Mouse (Mus musculus) left cerebral cortex, postnatal 10 days (tissue): Measurements from ENCODE around the gene Ppme1. TPM values are rescaled to one million over a fixed set of nuclear protein-coding genes. Genes with fewer than 3 reads are reported as not detected.

ENCODE experiments used
- DNase-seq, 2 experiments: peaks; one replicate each; pipeline ENCODE4 v3.0.0; 2021 to 2022; ENCODE audit warnings: low spot score in 2 of 2, mixed read lengths in 1 of 2; ENCODE audit errors: extremely low spot score in 1 of 2
- intact Hi-C: fragments of 180-260 bp; cut with DNase I; formaldehyde crosslinking; loops from one replicate; pipeline ENCODE4 v1.15.1; 2025
- total RNA-seq, 2 experiments: library from RNA; stranded (reverse); gene quantifications; 2 replicates each; pipeline ENCODE4 v1.2.3; 2021

Ppme1 gene
- total RNA-seq, 2 experiments from 2014 or later, result 125 to 131 TPM

DNA sequence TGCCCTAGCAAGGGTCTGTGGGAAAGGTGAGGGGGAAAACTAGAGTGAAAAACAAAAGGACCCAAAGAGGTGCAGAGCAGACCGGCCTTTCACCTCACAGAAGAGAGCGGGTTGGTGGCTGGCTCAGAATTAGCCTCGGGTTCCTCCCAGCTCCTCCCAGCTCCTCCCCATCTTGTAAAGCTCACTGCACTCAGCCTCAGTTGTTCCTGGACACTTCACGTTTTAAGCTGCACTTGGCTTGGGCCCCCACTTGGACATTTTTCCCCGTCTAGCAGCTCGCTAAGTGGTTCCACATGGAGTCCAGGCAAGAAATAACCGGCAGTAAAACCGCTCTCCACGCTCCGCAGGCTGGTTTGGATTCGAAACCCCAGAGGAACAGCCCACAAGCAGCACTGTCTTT is 83.5 kb downstream of the Ppme1 start:
- no peak for DNase-seq
- intact Hi-C loops, result no loop called here

GRCm38 (mm10) chr7:100287748-100288578 is 84.1 kb downstream of the Ppme1 start:
- intact Hi-C loops, result no loop called here
- peak in 1 of 2 experiments; percentile 72 for DNase-seq

DNA sequence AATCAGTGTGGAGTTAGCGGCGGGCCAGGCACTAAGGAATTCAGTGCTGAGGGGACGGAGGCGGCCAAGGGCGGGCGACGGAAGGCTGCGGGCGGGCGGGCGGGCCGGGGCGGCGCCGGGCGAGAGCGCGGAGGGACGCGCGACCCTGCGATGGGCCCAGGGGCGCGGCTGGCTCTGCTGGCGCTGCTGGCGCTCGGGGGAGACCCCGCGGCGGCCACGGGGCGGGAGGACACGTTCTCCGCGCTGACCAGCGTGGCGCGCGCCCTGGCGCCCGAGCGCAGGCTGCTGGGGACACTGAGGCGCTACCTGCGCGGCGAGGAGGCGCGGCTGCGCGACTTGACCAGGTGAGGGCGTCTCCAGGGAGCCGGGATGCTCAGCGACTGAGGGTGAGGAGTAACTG is 86.7 kb downstream of the Ppme1 start, which contains the start of gene P4ha3:
P4ha3 (plus strand) TSS at position 138 of the 400 bp plus-strand sequence.
- intact Hi-C loops, result no loop called here
- DNase-seq, result peak in 1 of 2 experiments; percentile 46

GRCm38 (mm10) chr7:100283298-100283697 is 88.8 kb downstream of the Ppme1 start:
- no peak for DNase-seq
- intact Hi-C loops, result no loop called here

DNA sequence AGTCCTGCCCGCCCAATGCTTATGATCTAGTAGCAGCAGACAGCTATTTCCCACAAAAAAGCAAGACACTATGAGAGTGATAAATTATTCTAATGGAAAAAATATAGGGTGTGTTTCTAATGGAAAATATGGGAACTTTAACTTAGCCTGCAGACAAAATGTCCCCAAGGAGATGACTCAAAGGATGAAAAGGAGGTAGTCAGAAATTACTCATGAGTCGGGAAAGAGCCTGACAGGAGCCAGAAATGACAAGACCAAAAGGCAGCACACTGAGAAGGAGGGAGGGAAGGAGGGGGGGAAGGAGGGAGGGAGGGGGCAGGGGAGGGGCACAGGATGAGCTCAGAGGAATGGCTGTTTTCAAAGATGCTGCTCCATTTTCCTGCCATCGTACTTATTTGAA is 90.5 kb downstream of the Ppme1 start:
- DNase-seq, result no peak
- intact Hi-C loops, result no loop called here

GRCm38 (mm10) chr7:100279803-100280202 is 92.3 kb downstream of the Ppme1 start:
- intact Hi-C loops, result loop anchor here (2.0 kb wide), 1 partner anchor 45 kb away; no protein-coding TSS in a partner anchor
- no peak for DNase-seq

Other genes starting within 250 kb of the Ppme1 start
- gene Lipt2, start 213.0 kb downstream of the Ppme1 start, total RNA-seq, result 1 to 10 TPM; 4.8 to 5.2 TPM
- gene Kcne3, start 195.8 kb downstream of the Ppme1 start, total RNA-seq, result not detected
- gene Pgm2l1, start 144.9 kb downstream of the Ppme1 start, total RNA-seq, result 100 to 1,000 TPM; 486 to 524 TPM
- 1 to 10 TPM; 7.0 to 7.1 TPM for gene P4ha3, start 86.8 kb downstream of the Ppme1 start, total RNA-seq
- gene C2cd3, start 74 bp downstream of the Ppme1 start, total RNA-seq, result 10 to 100 TPM; 12.4 to 15.2 TPM
- under 1 TPM; 0.69 to 0.79 TPM for gene Ucp3, start 100.7 kb upstream of the Ppme1 start, total RNA-seq
- gene Ucp2, start 121.0 kb upstream of the Ppme1 start, total RNA-seq, result 10 to 100 TPM; 57.7 to 80.5 TPM
- under 1 TPM; 0.47 to 0.54 TPM for gene Dnajb13, start 142.7 kb upstream of the Ppme1 start, total RNA-seq
- gene Coa4, start 164.8 kb upstream of the Ppme1 start, total RNA-seq, result 1 to 10 TPM; 7.8 to 9.0 TPM
- gene Rab6a, start 235.1 kb upstream of the Ppme1 start, total RNA-seq, result 100 to 1,000 TPM; 386 to 392 TPM
- 10 to 100 TPM; 48.5 to 55.5 TPM for gene Mrpl48, start 236.0 kb upstream of the Ppme1 start, total RNA-seq